Comparison of ENCODE assay signal across 8 mouse cellular contexts in the genomic region with DNA sequence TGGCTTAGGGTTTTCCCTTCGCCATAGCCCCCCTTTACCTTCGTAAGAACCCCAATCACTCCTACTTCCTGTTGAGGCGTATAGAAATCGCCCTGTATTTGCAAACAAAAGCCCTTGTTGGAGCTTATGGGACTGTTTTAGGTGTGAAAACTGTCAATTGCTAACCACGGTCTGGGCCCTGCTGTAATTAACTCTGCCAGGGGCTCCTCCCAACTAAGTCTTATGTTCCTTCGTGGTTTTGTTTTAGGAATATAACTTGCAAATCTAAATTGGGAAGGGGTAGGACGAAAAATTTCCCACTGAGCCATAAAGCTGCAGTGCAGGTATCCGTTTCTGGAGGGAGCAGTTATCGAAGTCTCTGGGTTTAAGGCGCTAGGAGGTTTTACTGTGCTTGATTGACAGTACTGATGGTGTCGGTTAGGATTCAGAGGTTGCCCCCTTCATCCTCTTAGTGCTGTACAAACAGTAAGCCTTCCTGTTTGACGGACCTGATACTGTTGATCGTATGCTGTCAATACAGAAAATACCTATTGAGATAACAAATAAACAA. TPM values are rescaled to one million over a fixed set of nuclear protein-coding genes. Genes with fewer than 3 reads are reported as not detected.
DNase-seq lines count a peak whose midpoint lies in the region; ATAC-seq and TF ChIP-seq lines count a peak whose summit lies in the region.

No protein-coding gene starts in this region.

- TF ChIP-seq CTCF in cortical plate, adult 2 months (IDR thresholded peaks at IDR 0.05; ENCODE audit: extremely low read depth, insufficient read depth, low read length) = no peak

- peak; percentile 32 to 50 for DNase-seq in spleen, postnatal 36 days (ENCODE audit: low spot score in 2 of 2)
- no peak for DNase-seq in spleen, postnatal 14 days (ENCODE audit: low spot score in 2 of 2)
- peak; percentile 57 for DNase-seq in hindbrain, embryonic 14.5 days (ENCODE audit: low spot score)
- peak; percentile 95 for DNase-seq in midbrain, embryonic 11.5 days (ENCODE audit: low spot score, missing footprints)
- DNase-seq in urinary bladder, postnatal 4 days (ENCODE audit: low spot score in 2 of 2) = no peak
- no peak for DNase-seq in layer of hippocampus, adult 9-11 months
- DNase-seq in kidney, postnatal 25 days = no peak

- peak overlapping the region; percentile 84 for H3K4me2 ChIP-seq in hindbrain, embryonic 14.5 days (replicated peaks)
- peak overlapping the region; percentile 65 for H3K4me2 ChIP-seq in midbrain, embryonic 11.5 days

- peaks cover 7% of the 10 kb centered on the region for H3K4me1 ChIP-seq in cortical plate, adult 2 months (ENCODE audit: control insufficient read depth, insufficient read depth, low read length)
- H3K4me1 ChIP-seq in hindbrain, embryonic 14.5 days (replicated peaks; ENCODE audit: control insufficient read depth, insufficient read depth, low read length) = peaks cover 37% of the 10 kb centered on the region
- peaks cover 23% of the 10 kb centered on the region for H3K4me1 ChIP-seq in midbrain, embryonic 11.5 days (ENCODE audit: control insufficient read depth, insufficient read depth, low read length)

- H3K4me3 ChIP-seq in cortical plate, adult 2 months (ENCODE audit: insufficient read depth, low read length) = peak overlapping the region; percentile 89
- H3K4me3 ChIP-seq in hindbrain, embryonic 14.5 days (replicated peaks; ENCODE audit: low read length) = peak overlapping the region; percentile 100
- peak overlapping the region; percentile 98 for H3K4me3 ChIP-seq in midbrain, embryonic 11.5 days (ENCODE audit: low read depth, low read length)

- H3K9ac ChIP-seq in hindbrain, embryonic 14.5 days = peak overlapping the region; percentile 100
- peak overlapping the region; percentile 100 for H3K9ac ChIP-seq in midbrain, embryonic 11.5 days (ENCODE audit: low read length)

- TF ChIP-seq POLR2A in cortical plate, adult 2 months (IDR thresholded peaks at IDR 0.05; ENCODE audit: extremely low read depth, insufficient read depth, low read length) = no peak

- peaks cover 35% of the 10 kb centered on the region for H3K36me3 ChIP-seq in hindbrain, embryonic 14.5 days (replicated peaks; ENCODE audit: control insufficient read depth, insufficient read depth)
- peaks cover 19% of the 10 kb centered on the region for H3K36me3 ChIP-seq in midbrain, embryonic 11.5 days (ENCODE audit: control insufficient read depth, insufficient read depth, low read length)

- H3K27ac ChIP-seq in cortical plate, adult 2 months (ENCODE audit: insufficient read depth, low read length) = peak overlapping the region; percentile 98
- peak overlapping the region; percentile 100 for H3K27ac ChIP-seq in hindbrain, embryonic 14.5 days
- H3K27ac ChIP-seq in midbrain, embryonic 11.5 days (ENCODE audit: low read depth, low read length) = peak overlapping the region; percentile 98

- H3K9me3 ChIP-seq in hindbrain, embryonic 14.5 days (ENCODE audit: control insufficient read depth, low read length) = no peaks in the 10 kb centered on the region
- no peaks in the 10 kb centered on the region for H3K9me3 ChIP-seq in midbrain, embryonic 11.5 days (ENCODE audit: control insufficient read depth, low read length)

- no peaks in the 10 kb centered on the region for H3K27me3 ChIP-seq in hindbrain, embryonic 14.5 days (ENCODE audit: control insufficient read depth, insufficient read depth, low read length)
- H3K27me3 ChIP-seq in midbrain, embryonic 11.5 days (ENCODE audit: control insufficient read depth, insufficient read depth, low read length) = no peaks in the 10 kb centered on the region

- ATAC-seq in hindbrain, embryonic 14.5 days (ENCODE audit: low FRiP score) = no peak
- ATAC-seq in midbrain, embryonic 11.5 days (ENCODE audit: low FRiP score) = 0 out of 2 replicates have a peak, but pooled peaks have one; percentile 4

- WGBS in hindbrain, embryonic 14.5 days = under 1% methylated on average over 13 of the region's 13 CpGs
- under 1% methylated on average over 13 of the region's 13 CpGs for WGBS in midbrain, embryonic 11.5 days

RNA-seq across cellular contexts. Expression of gene Ddx6, which starts 1.0 kb away (rescaled TPM):
- polyA plus RNA-seq in cortical plate, adult 2 months (2012; rRNA removed) = 35.0 and 35.1 TPM in 2 replicates
- 17.7 and 21.2 TPM in 2 replicates for polyA plus RNA-seq in hindbrain, embryonic 14.5 days (2014; fragmentation: Nextera tagmentation; extraction: Ambion mirVana)
- polyA plus RNA-seq in midbrain, embryonic 11.5 days (2014; fragmentation: Nextera tagmentation; extraction: Ambion mirVana) = 11.9 and 13.8 TPM in 2 replicates

RNA-seq across cellular contexts. Expression of gene Cxcr5, which starts 44.0 kb away (rescaled TPM):
- 0.06 TPM in 1 of 2 replicates, not detected in the other for polyA plus RNA-seq in cortical plate, adult 2 months (2012; rRNA removed)
- polyA plus RNA-seq in hindbrain, embryonic 14.5 days (2014; fragmentation: Nextera tagmentation; extraction: Ambion mirVana) = not detected in 2 replicates
- 0.10 TPM in 1 of 2 replicates, not detected in the other for polyA plus RNA-seq in midbrain, embryonic 11.5 days (2014; fragmentation: Nextera tagmentation; extraction: Ambion mirVana)

Comparison
In these comparisons a context has a peak if more than half of its experiments do, and no peak if none do; other contexts are left out.
1. DNase-seq: peak in spleen, postnatal 36 days (2 of 2), hindbrain, embryonic 14.5 days (single experiment) and midbrain, embryonic 11.5 days (single experiment); none in spleen, postnatal 14 days (0 of 2), urinary bladder, postnatal 4 days (0 of 2), layer of hippocampus, adult 9-11 months (single experiment) and kidney, postnatal 25 days (0 of 2).
2. Peak in every context shown above with its lines, with median percentiles within 50 percentile points of each other: H3K27ac ChIP-seq and H3K4me3 ChIP-seq.